Mouse (Mus musculus): ENCODE results near the gene Mcm2. TPM values are rescaled to one million over a fixed set of nuclear protein-coding genes. Genes with fewer than 3 reads are reported as not detected.

Gene Mcm2
- polyA plus RNA-seq, 1 experiment: 42.1 TPM

DNA sequence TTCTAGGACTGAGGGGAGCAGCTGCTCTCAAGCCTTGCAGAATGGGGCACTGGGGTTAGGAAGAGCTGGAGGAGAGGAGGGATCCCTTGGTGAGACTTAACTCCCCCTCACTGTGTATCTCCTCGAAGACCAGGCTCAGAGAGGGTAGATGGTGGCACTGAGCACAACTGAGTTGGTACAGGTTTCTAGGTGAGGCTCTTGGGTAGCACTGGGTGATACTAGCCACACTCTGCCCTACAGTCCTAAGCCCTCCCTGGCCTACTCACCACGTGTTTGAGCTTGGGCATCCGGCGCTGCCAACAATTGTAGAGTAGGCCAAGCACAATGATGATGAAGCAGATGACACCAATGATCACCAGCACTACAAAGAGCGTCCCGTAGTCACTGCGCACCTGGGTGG, 55.3 kb downstream of the Mcm2 start:
- Histone ChIP-seq H3K79me2 (ENCODE audit: control insufficient read depth, insufficient read depth) (no peaks in the 10 kb centered on the region), H3ac (ENCODE audit: control insufficient read depth, insufficient read length) (peak overlapping the region; percentile 17), H3K27me3 (ENCODE audit: control insufficient read depth, insufficient read depth, insufficient read length) (no peaks in the 10 kb centered on the region), H3K4me2 (ENCODE audit: low read depth) (peak overlapping the region; percentile 88), H3K4me3 (peak overlapping the region; percentile 55), H3K36me3 (ENCODE audit: control insufficient read depth, insufficient read depth) (no peaks in the 10 kb centered on the region)
- TF ChIP-seq USF1 (IDR thresholded peaks at IDR 0.05; ENCODE audit: low read depth) (no peak), MYOD1 (IDR thresholded peaks at IDR 0.05; ENCODE audit: control insufficient read depth in 1 of 3, insufficient read length in 2 of 3, low read depth in 2 of 3) (no peak), POLR2A (IDR thresholded peaks at IDR 0.05; ENCODE audit: insufficient read length, low read depth) (no peak), MYOG (IDR thresholded peaks at IDR 0.05; ENCODE audit: control insufficient read depth in 1 of 3, insufficient read depth in 1 of 3, insufficient read length in 2 of 3, low read depth in 2 of 3) (no peak), SRF (IDR thresholded peaks at IDR 0.05; ENCODE audit: control insufficient read depth, insufficient read length, low read depth) (no peak), TCF12 (IDR thresholded peaks at IDR 0.05; ENCODE audit: insufficient read depth, poor library complexity, severe bottlenecking) (no peak), CEBPB (IDR thresholded peaks at IDR 0.05; ENCODE audit: insufficient read depth, poor library complexity, severe bottlenecking) (no peak), MAX (IDR thresholded peaks at IDR 0.05; ENCODE audit: low read depth) (no peak), E2F4 (IDR thresholded peaks at IDR 0.05; ENCODE audit: insufficient read depth) (no peak), REST (IDR thresholded peaks at IDR 0.05; ENCODE audit: insufficient read depth, insufficient read length) (no peak), POLR2AphosphoS2 (IDR thresholded peaks at IDR 0.05; ENCODE audit: insufficient read length, low read depth) (no peak), TCF3 (IDR thresholded peaks at IDR 0.05; ENCODE audit: insufficient read length, low read depth) (no peak)

DNA sequence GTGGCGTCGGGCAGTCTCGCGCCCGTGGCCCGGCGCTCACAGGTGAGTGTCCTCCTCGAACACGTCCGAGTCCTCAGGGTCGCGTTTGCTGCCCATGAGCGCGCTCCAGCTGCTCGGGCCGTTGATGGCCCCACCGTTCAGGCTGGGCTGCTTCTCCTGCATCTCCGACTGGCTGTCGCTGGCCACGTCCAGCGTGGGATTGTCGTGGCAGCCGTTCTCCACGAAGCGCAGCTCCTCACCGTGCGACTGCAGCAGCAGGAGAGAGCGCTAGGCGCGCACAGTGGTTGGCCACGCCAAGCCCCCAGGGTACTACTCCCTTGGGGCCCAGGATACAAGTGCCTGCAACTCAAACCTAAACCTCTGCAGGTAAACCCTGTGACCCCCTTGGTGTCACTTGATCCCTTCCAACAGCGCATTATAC, 55.8 kb downstream of the Mcm2 start:
- H3K36me3 ChIP-seq (ENCODE audit: control insufficient read depth, insufficient read depth): no peaks in the 10 kb centered on the region

GRCm38 (mm10) chr6:88841781-88842689, 56.5 kb downstream of the Mcm2 start, which contains the start of gene Abtb1:
Abtb1 (minus strand) TSS chr6:88841984.
- no peaks in the 10 kb centered on the region for H3K36me3 ChIP-seq (ENCODE audit: control insufficient read depth, insufficient read depth)
- peak within 1 kb of the TSS; percentile 17 for H3ac ChIP-seq (ENCODE audit: control insufficient read depth, insufficient read length)
- H3K4me2 ChIP-seq (ENCODE audit: low read depth): peak within 1 kb of the TSS; percentile 88
- H3K27me3 ChIP-seq (ENCODE audit: control insufficient read depth, insufficient read depth, insufficient read length): no peaks in the 10 kb centered on the region
- H3K79me2 ChIP-seq (ENCODE audit: control insufficient read depth, insufficient read depth): no peaks in the 10 kb centered on the region
- TF ChIP-seq MAX (IDR thresholded peaks at IDR 0.05; ENCODE audit: low read depth) (no peak), MYOD1 (IDR thresholded peaks at IDR 0.05; ENCODE audit: control insufficient read depth in 1 of 3, insufficient read length in 2 of 3, low read depth in 2 of 3) (no peak), TCF3 (IDR thresholded peaks at IDR 0.05; ENCODE audit: insufficient read length, low read depth) (no peak), REST (IDR thresholded peaks at IDR 0.05; ENCODE audit: insufficient read depth, insufficient read length) (no peak), POLR2A (IDR thresholded peaks at IDR 0.05; ENCODE audit: insufficient read length, low read depth) (peak; percentile 60), SRF (IDR thresholded peaks at IDR 0.05; ENCODE audit: control insufficient read depth, insufficient read length, low read depth) (peak; percentile 81), MYOG (IDR thresholded peaks at IDR 0.05; ENCODE audit: control insufficient read depth in 1 of 3, insufficient read depth in 1 of 3, insufficient read length in 2 of 3, low read depth in 2 of 3) (peak in 1 of 3 experiments; percentile 35), CEBPB (IDR thresholded peaks at IDR 0.05; ENCODE audit: insufficient read depth, poor library complexity, severe bottlenecking) (no peak), POLR2AphosphoS2 (IDR thresholded peaks at IDR 0.05; ENCODE audit: insufficient read length, low read depth) (peak; percentile 28), E2F4 (IDR thresholded peaks at IDR 0.05; ENCODE audit: insufficient read depth) (no peak), TCF12 (IDR thresholded peaks at IDR 0.05; ENCODE audit: insufficient read depth, poor library complexity, severe bottlenecking) (no peak)
- H3K4me3 ChIP-seq: peak within 1 kb of the TSS; percentile 55

More for the DNA sequence above, 55.8 kb downstream of the Mcm2 start:
- H3K4me3 ChIP-seq: peak overlapping the region; percentile 55
- H3ac ChIP-seq (ENCODE audit: control insufficient read depth, insufficient read length): peak overlapping the region; percentile 17
- H3K4me2 ChIP-seq (ENCODE audit: low read depth): peak overlapping the region; percentile 88
- no peaks in the 10 kb centered on the region for H3K27me3 ChIP-seq (ENCODE audit: control insufficient read depth, insufficient read depth, insufficient read length)
- TF ChIP-seq TCF3 (IDR thresholded peaks at IDR 0.05; ENCODE audit: insufficient read length, low read depth): no peak
- peak in 1 of 3 experiments; percentile 12 for TF ChIP-seq MYOD1 (IDR thresholded peaks at IDR 0.05; ENCODE audit: control insufficient read depth in 1 of 3, insufficient read length in 2 of 3, low read depth in 2 of 3)
- TF ChIP-seq MYOG (IDR thresholded peaks at IDR 0.05; ENCODE audit: control insufficient read depth in 1 of 3, insufficient read depth in 1 of 3, insufficient read length in 2 of 3, low read depth in 2 of 3): peak in 1 of 3 experiments; percentile 29
- no peaks in the 10 kb centered on the region for H3K79me2 ChIP-seq (ENCODE audit: control insufficient read depth, insufficient read depth)

DNA sequence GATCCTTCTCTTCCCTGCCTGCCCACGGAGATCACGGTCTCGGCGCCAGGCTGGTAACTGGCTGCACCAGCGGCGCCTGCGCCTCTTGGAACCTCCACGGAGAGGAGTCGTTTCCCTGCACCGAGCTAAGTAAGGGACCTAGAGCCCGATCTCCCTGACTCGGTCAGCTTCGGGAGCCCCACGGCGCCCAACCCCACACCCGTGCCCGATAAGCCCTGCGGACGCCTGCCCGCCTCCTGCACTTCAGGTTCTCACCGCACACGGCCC, 57.1 kb downstream of the Mcm2 start:
- TF ChIP-seq REST (IDR thresholded peaks at IDR 0.05; ENCODE audit: insufficient read depth, insufficient read length) (no peak), CEBPB (IDR thresholded peaks at IDR 0.05; ENCODE audit: insufficient read depth, poor library complexity, severe bottlenecking) (no peak), TCF3 (IDR thresholded peaks at IDR 0.05; ENCODE audit: insufficient read length, low read depth) (no peak), SRF (IDR thresholded peaks at IDR 0.05; ENCODE audit: control insufficient read depth, insufficient read length, low read depth) (no peak), TCF12 (IDR thresholded peaks at IDR 0.05; ENCODE audit: insufficient read depth, poor library complexity, severe bottlenecking) (no peak), E2F4 (IDR thresholded peaks at IDR 0.05; ENCODE audit: insufficient read depth) (no peak), MAX (IDR thresholded peaks at IDR 0.05; ENCODE audit: low read depth) (no peak), MYOD1 (IDR thresholded peaks at IDR 0.05; ENCODE audit: control insufficient read depth in 1 of 3, insufficient read length in 2 of 3, low read depth in 2 of 3) (no peak), USF1 (IDR thresholded peaks at IDR 0.05; ENCODE audit: low read depth) (no peak), POLR2AphosphoS2 (IDR thresholded peaks at IDR 0.05; ENCODE audit: insufficient read length, low read depth) (no peak), POLR2A (IDR thresholded peaks at IDR 0.05; ENCODE audit: insufficient read length, low read depth) (no peak), MYOG (IDR thresholded peaks at IDR 0.05; ENCODE audit: control insufficient read depth in 1 of 3, insufficient read depth in 1 of 3, insufficient read length in 2 of 3, low read depth in 2 of 3) (no peak)
- Histone ChIP-seq H3K36me3 (ENCODE audit: control insufficient read depth, insufficient read depth) (no peaks in the 10 kb centered on the region), H3K4me2 (ENCODE audit: low read depth) (peak overlapping the region; percentile 76), H3ac (ENCODE audit: control insufficient read depth, insufficient read length) (peak overlapping the region; percentile 17), H3K79me2 (ENCODE audit: control insufficient read depth, insufficient read depth) (no peaks in the 10 kb centered on the region), H3K27me3 (ENCODE audit: control insufficient read depth, insufficient read depth, insufficient read length) (no peaks in the 10 kb centered on the region), H3K4me3 (peak overlapping the region; percentile 55)
